Mouse (Mus musculus): ENCODE data around the gene Slc5a9. TPM values are rescaled to one million over a fixed set of nuclear protein-coding genes. Genes with fewer than 3 reads are reported as not detected.
A peak's percentile ranks its signal among the peaks of the same experiment; 100 is the strongest.

Slc5a9 gene
- total and polyA plus RNA-seq, 3 experiments: 2.6 to 9.6 (median 3.5) TPM

DNA sequence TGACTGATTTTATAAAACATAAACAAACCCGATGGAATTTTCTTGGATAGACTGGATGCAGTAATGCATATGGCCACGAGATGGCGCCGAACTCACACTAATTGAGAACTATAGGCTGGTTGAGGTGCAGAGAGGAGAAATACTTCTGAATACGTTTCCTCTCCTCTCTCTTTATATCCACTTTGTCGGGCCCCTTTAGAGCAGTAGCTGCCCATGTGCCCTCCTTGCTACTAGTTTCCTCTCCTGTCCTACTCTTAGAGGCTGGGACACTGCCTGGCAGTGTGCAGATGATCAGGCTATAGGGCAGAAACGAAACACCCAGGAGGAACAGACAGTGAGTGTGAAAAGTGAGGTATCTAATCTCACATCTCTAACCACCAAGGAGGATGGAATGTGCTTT is 16.7 kb downstream of the Slc5a9 start:
- in situ Hi-C loops (cut with MboI; ENCODE audit: low pct_ligation_motif_present, low pct_unique_long_range_greater_than_20kb, low sequenced_read_pairs): no loop called here
- H3K27me3 ChIP-seq (replicated peaks): peaks cover 2% of the 10 kb centered on the region
- DNase-seq (ENCODE audit: extremely low read depth): peak; percentile 73
- H3K4me2 ChIP-seq (ENCODE audit: insufficient read depth, low read depth, poor library complexity, severe bottlenecking): peak overlapping the region; percentile 87
- H3K79me2 ChIP-seq (replicated peaks; ENCODE audit: control insufficient read depth, extremely low read depth, insufficient read depth, poor library complexity, severe bottlenecking): no peaks in the 10 kb centered on the region
- H3K36me3 ChIP-seq (replicated peaks in 1 of 2; ENCODE audit: control insufficient read depth in 1 of 2, insufficient read depth in 1 of 2, low read length in 1 of 2): no peaks in the 10 kb centered on the region
- peaks cover 2 to 24% of the 10 kb centered on the region in 2 experiments; a peak in 3 of 4 replicates for H3K4me1 ChIP-seq (ENCODE audit: control insufficient read depth in 1 of 2, insufficient read depth in 2 of 2)
- H3K27ac ChIP-seq (ENCODE audit: insufficient read depth, low read depth): no peak overlapping the region
- H3K9ac ChIP-seq (ENCODE audit: insufficient read depth, low read depth): no peak overlapping the region
- dilution Hi-C loops (cut with MboI; ENCODE audit: extremely low pct_ligation_motif_present, extremely low pct_unique_long_range_greater_than_20kb, low sequenced_read_pairs): no loop called here
- TF ChIP-seq TBP (conservative IDR thresholded peaks at IDR 0.05; ENCODE audit: low read depth, low read length) (no peak), PAX5 (IDR thresholded peaks at IDR 0.05; ENCODE audit: low read length) (no peak), TCF12 (IDR thresholded peaks at IDR 0.05; ENCODE audit: low read depth, low read length) (no peak), NRF1 (IDR thresholded peaks at IDR 0.05; ENCODE audit: low read depth, low read length) (no peak), BHLHE40 (IDR thresholded peaks at IDR 0.05; ENCODE audit: low read depth, low read length) (no peak), USF2 (conservative IDR thresholded peaks at IDR 0.05; ENCODE audit: low read depth, low read length) (no peak), CHD2 (IDR thresholded peaks at IDR 0.05; ENCODE audit: low read length) (no peak), MXI1 (IDR thresholded peaks at IDR 0.05; ENCODE audit: low read depth, low read length) (no peak), UBTF (IDR thresholded peaks at IDR 0.05; ENCODE audit: low read depth, low read length) (no peak), RAD21 (IDR thresholded peaks at IDR 0.05; ENCODE audit: low read depth, low read length) (peak; percentile 69), JUND (conservative IDR thresholded peaks at IDR 0.05; ENCODE audit: low read depth, low read length) (no peak), CTCF (conservative IDR thresholded peaks at IDR 0.05 in 1 of 2, IDR thresholded peaks at IDR 0.05 in 1 of 2; ENCODE audit: low read depth in 2 of 2, low read length in 2 of 2) (peak; percentile 75 to 79), MAZ (IDR thresholded peaks at IDR 0.05; ENCODE audit: low read depth, low read length) (no peak), E2F4 (IDR thresholded peaks at IDR 0.05; ENCODE audit: insufficient replicate concordance, low read depth, low read length) (no peak), ETS1 (conservative IDR thresholded peaks at IDR 0.05; ENCODE audit: low read depth, low read length) (no peak), CHD1 (IDR thresholded peaks at IDR 0.05; ENCODE audit: low read depth, low read length) (no peak), SMC3 (IDR thresholded peaks at IDR 0.05; ENCODE audit: low read depth, low read length) (peak; percentile 48), GABPA (IDR thresholded peaks at IDR 0.05; ENCODE audit: insufficient replicate concordance, low read depth, low read length) (no peak), ZKSCAN1 (IDR thresholded peaks at IDR 0.05; ENCODE audit: borderline replicate concordance, low read depth, low read length) (no peak), MEF2A (IDR thresholded peaks at IDR 0.05; ENCODE audit: borderline replicate concordance, low read depth, low read length) (no peak), ZC3H11A (IDR thresholded peaks at IDR 0.05; ENCODE audit: low read depth, low read length) (no peak)
- peak overlapping the region in 2 of 3 experiments; percentile 33 to 40 for H3K4me3 ChIP-seq (replicated peaks in 1 of 3; ENCODE audit: low read depth in 2 of 3, low read length in 2 of 3, poor library complexity in 1 of 3)
- H3K9me3 ChIP-seq (replicated peaks; ENCODE audit: low read length): no peaks in the 10 kb centered on the region

DNA sequence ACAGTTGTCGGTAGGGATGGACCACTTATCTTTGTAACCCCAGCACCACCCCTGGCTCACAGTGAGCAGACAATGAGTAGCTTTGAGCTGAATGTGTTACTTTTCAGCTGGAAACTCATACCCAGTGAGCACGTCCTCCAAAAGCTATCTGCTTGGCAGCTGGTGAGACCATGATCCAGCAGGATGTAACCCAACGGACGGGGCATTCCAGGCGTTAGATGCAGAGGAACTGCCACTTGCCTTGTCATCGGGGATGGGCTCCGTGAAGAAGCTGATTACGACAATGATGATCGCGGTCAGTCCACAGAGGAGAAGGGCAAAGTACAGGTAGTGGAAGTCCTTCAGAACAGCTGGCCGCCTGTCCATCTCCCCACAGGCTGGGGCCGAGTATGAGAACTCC is 19.2 kb downstream of the Slc5a9 start:
- in situ Hi-C loops (cut with MboI; ENCODE audit: low pct_ligation_motif_present, low pct_unique_long_range_greater_than_20kb, low sequenced_read_pairs): no loop called here
- dilution Hi-C loops (cut with MboI; ENCODE audit: extremely low pct_ligation_motif_present, extremely low pct_unique_long_range_greater_than_20kb, low sequenced_read_pairs): no loop called here

More for the DNA sequence above, 19.2 kb downstream of the Slc5a9 start:
- no peak for DNase-seq (ENCODE audit: extremely low read depth)
- Histone ChIP-seq H3K4me1 (ENCODE audit: control insufficient read depth in 1 of 2, insufficient read depth in 2 of 2) (peaks cover 2 to 49% of the 10 kb centered on the region in 2 experiments; a peak in 3 of 4 replicates), H3K27me3 (replicated peaks) (peaks cover 2% of the 10 kb centered on the region), H3K79me2 (replicated peaks; ENCODE audit: control insufficient read depth, extremely low read depth, insufficient read depth, poor library complexity, severe bottlenecking) (no peaks in the 10 kb centered on the region), H3K4me2 (ENCODE audit: insufficient read depth, low read depth, poor library complexity, severe bottlenecking) (no peak overlapping the region), H3K27ac (ENCODE audit: insufficient read depth, low read depth) (no peak overlapping the region), H3K4me3 (replicated peaks in 1 of 3; ENCODE audit: low read depth in 2 of 3, low read length in 2 of 3, poor library complexity in 1 of 3) (no peak overlapping the region), H3K36me3 (replicated peaks in 1 of 2; ENCODE audit: control insufficient read depth in 1 of 2, insufficient read depth in 1 of 2, low read length in 1 of 2) (no peaks in the 10 kb centered on the region), H3K9ac (ENCODE audit: insufficient read depth, low read depth) (no peak overlapping the region), H3K9me3 (replicated peaks; ENCODE audit: low read length) (no peaks in the 10 kb centered on the region)
- TF ChIP-seq SMC3 (IDR thresholded peaks at IDR 0.05; ENCODE audit: low read depth, low read length) (no peak), UBTF (IDR thresholded peaks at IDR 0.05; ENCODE audit: low read depth, low read length) (no peak), RCOR1 (conservative IDR thresholded peaks at IDR 0.05; ENCODE audit: low read depth, low read length) (no peak), TCF12 (IDR thresholded peaks at IDR 0.05; ENCODE audit: low read depth, low read length) (no peak), CHD1 (IDR thresholded peaks at IDR 0.05; ENCODE audit: low read depth, low read length) (no peak), IRF4 (IDR thresholded peaks at IDR 0.05; ENCODE audit: low read depth, low read length) (no peak), TBP (conservative IDR thresholded peaks at IDR 0.05; ENCODE audit: low read depth, low read length) (no peak), GABPA (IDR thresholded peaks at IDR 0.05; ENCODE audit: insufficient replicate concordance, low read depth, low read length) (no peak), USF1 (IDR thresholded peaks at IDR 0.05; ENCODE audit: low read depth, low read length) (no peak), E2F4 (IDR thresholded peaks at IDR 0.05; ENCODE audit: insufficient replicate concordance, low read depth, low read length) (no peak), MXI1 (IDR thresholded peaks at IDR 0.05; ENCODE audit: low read depth, low read length) (no peak), NRF1 (IDR thresholded peaks at IDR 0.05; ENCODE audit: low read depth, low read length) (no peak), MYC (IDR thresholded peaks at IDR 0.05; ENCODE audit: low read depth, low read length) (no peak), ZC3H11A (IDR thresholded peaks at IDR 0.05; ENCODE audit: low read depth, low read length) (no peak), ELF1 (IDR thresholded peaks at IDR 0.05; ENCODE audit: low read depth, low read length) (no peak), CHD2 (IDR thresholded peaks at IDR 0.05; ENCODE audit: low read length) (no peak), JUN (IDR thresholded peaks at IDR 0.05; ENCODE audit: insufficient read depth, low read depth, low read length) (no peak)
